Mouse (Mus musculus) C2C12 (cell line): ENCODE results near the gene Mier2.

ENCODE experiments used
- CTCF ChIP-seq: IDR thresholded peaks from one replicate; pipeline ENCODE4 v1.5.1; 2011; ENCODE audit not compliant: control insufficient read depth, insufficient read depth, insufficient read length
- MAX ChIP-seq: IDR thresholded peaks from one replicate; pipeline ENCODE4 v1.6.1; 2011; ENCODE audit warnings: mild to moderate bottlenecking, control low read depth
- MYOG ChIP-seq: IDR thresholded peaks from one replicate; pipeline ENCODE4 v1.6.1; 2011; ENCODE audit not compliant: control insufficient read depth, insufficient read length; ENCODE audit errors: extremely low read depth
- USF1 ChIP-seq: IDR thresholded peaks from one replicate; pipeline ENCODE4 v1.6.1; 2011; ENCODE audit warnings: low read depth, mild to moderate bottlenecking, control low read depth, moderate library complexity

DNA sequence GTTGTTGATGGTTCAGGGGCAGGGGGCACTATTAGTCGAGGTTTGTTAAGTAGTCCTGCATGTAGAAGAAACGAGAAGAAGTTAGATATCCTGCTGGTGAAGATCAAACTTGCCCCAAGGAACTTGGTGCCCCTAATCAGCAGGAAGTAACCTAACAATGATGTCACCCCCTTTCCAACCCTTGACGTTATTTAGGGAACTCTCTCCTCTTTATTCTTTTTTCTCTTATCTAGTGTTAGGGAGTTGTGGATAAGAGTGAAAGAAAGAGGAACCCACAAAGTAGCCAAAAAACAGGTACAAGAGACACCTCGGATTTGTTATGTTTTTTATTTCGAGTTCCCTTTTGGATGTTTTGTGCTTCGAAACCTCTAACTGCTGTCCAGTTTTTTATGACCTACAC is 39.1 kb upstream of the Mier2 start:
- TF ChIP-seq CTCF (no peak), MAX (no peak), MYOG (no peak), USF1 (no peak)
